Comparison of ENCODE assay signal across 21 mouse cellular contexts in the genomic region with DNA sequence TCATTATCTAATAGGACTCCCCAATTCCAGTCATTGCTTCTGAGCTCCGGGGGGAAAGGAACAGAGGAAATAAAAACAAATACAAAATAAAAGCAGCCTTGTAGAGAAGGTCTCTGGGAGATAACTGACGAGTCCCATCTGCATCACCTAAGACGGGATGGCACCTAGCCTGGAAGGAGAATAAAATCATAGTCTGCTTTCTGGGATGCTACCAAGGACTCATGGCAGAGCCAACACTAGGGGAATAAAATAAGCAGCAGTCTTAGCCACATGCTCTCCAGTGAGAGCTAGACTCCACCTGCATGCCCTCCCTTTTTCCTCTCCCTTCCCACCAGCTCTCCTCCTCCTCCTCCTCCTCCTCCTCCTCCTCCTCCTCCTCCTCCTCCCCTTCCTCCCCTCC.
DNase-seq lines count a peak whose midpoint lies in the region; ATAC-seq lines count a peak whose summit lies in the region.
"Had no signal": no experiment of that assay in that cellular context is flagged by ENCODE, and none has a peak within 500 bp of the region (broad histone marks: within the 10 kb centered on the region; RNA-seq: fewer than 3 reads in every experiment).

No protein-coding gene starts in this region.

- no peak overlapping the region for H3K4me3 ChIP-seq in midbrain, embryonic 10.5 days
- H3K4me3 ChIP-seq in midbrain, embryonic 11.5 days (ENCODE audit: low read depth, low read length) = no peak overlapping the region
- no peak overlapping the region for H3K4me3 ChIP-seq in midbrain, embryonic 13.5 days (replicated peaks)
- H3K4me3 ChIP-seq: heart, embryonic 10.5 days had no signal

- no peaks in the 10 kb centered on the region for H3K9me3 ChIP-seq in midbrain, embryonic 10.5 days (replicated peaks)
- H3K9me3 ChIP-seq in midbrain, embryonic 11.5 days (ENCODE audit: control insufficient read depth, low read length) = no peaks in the 10 kb centered on the region
- no peaks in the 10 kb centered on the region for H3K9me3 ChIP-seq in midbrain, embryonic 13.5 days
- H3K9me3 ChIP-seq: heart, embryonic 10.5 days had no signal

- WGBS in midbrain, embryonic 10.5 days = 74% methylated on average over 3 of the region's 3 CpGs
- 76% methylated on average over 3 of the region's 3 CpGs for WGBS in midbrain, embryonic 11.5 days
- 70% methylated on average over 3 of the region's 3 CpGs for WGBS in midbrain, embryonic 13.5 days

- peak; percentile 31 to 45 for DNase-seq in cerebellum, postnatal 10 days
- DNase-seq in cerebellum, adult 9-11 months = no peak
- DNase-seq in midbrain, embryonic 10.5 days (ENCODE audit: low spot score) = no peak
- DNase-seq in midbrain, embryonic 11.5 days (ENCODE audit: low spot score, missing footprints) = no peak
- no peak for DNase-seq in Muller cell, postnatal 12 days (ENCODE audit: inconsistent ontology term)
- DNase-seq: adrenal gland, adult 8-10 months; cerebellum, adult 11 months; cerebellum, postnatal 25 days; embryo, embryonic 11 days; gastrocnemius, postnatal 36 days; kidney, adult 18-20 months; left cerebral cortex, postnatal 4 days; liver; right cerebral cortex, postnatal 25 days had no signal

- H3K27me3 ChIP-seq in midbrain, embryonic 10.5 days (ENCODE audit: low read depth, poor library complexity, severe bottlenecking) = no peaks in the 10 kb centered on the region
- no peaks in the 10 kb centered on the region for H3K27me3 ChIP-seq in midbrain, embryonic 11.5 days (ENCODE audit: control insufficient read depth, insufficient read depth, low read length)
- no peaks in the 10 kb centered on the region for H3K27me3 ChIP-seq in midbrain, embryonic 13.5 days
- H3K27me3 ChIP-seq: Patski had no signal

- no peak overlapping the region for H3K9ac ChIP-seq in midbrain, embryonic 11.5 days (ENCODE audit: low read length)
- H3K9ac ChIP-seq in midbrain, embryonic 13.5 days (replicated peaks) = no peak overlapping the region

- no peak for ATAC-seq in midbrain, embryonic 11.5 days (ENCODE audit: low FRiP score)
- ATAC-seq in midbrain, embryonic 13.5 days = no peak
- ATAC-seq in granulocyte monocyte progenitor cell, adult 5-6 weeks (replicated peaks; ENCODE audit: poor library complexity, severe bottlenecking) = no peak
- ATAC-seq in megakaryocyte, adult 5-6 weeks (ENCODE audit: poor library complexity, severe bottlenecking) = no peak
- ATAC-seq: lung, postnatal 0 days; Patski had no signal

- H3K4me1 ChIP-seq in midbrain, embryonic 10.5 days = peaks cover 45% of the 10 kb centered on the region
- peaks cover 16% of the 10 kb centered on the region for H3K4me1 ChIP-seq in midbrain, embryonic 11.5 days (ENCODE audit: control insufficient read depth, insufficient read depth, low read length)
- H3K4me1 ChIP-seq in midbrain, embryonic 13.5 days (replicated peaks) = peaks cover 53% of the 10 kb centered on the region

- H3K36me3 ChIP-seq in midbrain, embryonic 10.5 days = no peaks in the 10 kb centered on the region
- H3K36me3 ChIP-seq in midbrain, embryonic 11.5 days (ENCODE audit: control insufficient read depth, insufficient read depth, low read length) = no peaks in the 10 kb centered on the region
- H3K36me3 ChIP-seq in midbrain, embryonic 13.5 days = no peaks in the 10 kb centered on the region
- H3K36me3 ChIP-seq: heart, embryonic 10.5 days had no signal

- H3K4me2 ChIP-seq in midbrain, embryonic 11.5 days = no peak overlapping the region
- no peak overlapping the region for H3K4me2 ChIP-seq in midbrain, embryonic 13.5 days (replicated peaks)

- H3K27ac ChIP-seq in midbrain, embryonic 10.5 days (replicated peaks) = peak overlapping the region; percentile 13; the same call in 1 of the 2 replicates
- no peak overlapping the region for H3K27ac ChIP-seq in midbrain, embryonic 11.5 days (ENCODE audit: low read depth, low read length)
- H3K27ac ChIP-seq in midbrain, embryonic 13.5 days = peak overlapping the region; percentile 94
- H3K27ac ChIP-seq: heart, embryonic 10.5 days; stomach, postnatal 0 days had no signal

Comparison
In these comparisons a context has a peak if more than half of its experiments do, and no peak if none do; other contexts are left out.
1. DNase-seq: peak in cerebellum, postnatal 10 days (2 of 2); none in cerebellum, adult 9-11 months (single experiment), midbrain, embryonic 10.5 days (single experiment), midbrain, embryonic 11.5 days (single experiment) and Muller cell, postnatal 12 days (single experiment).